Mouse (Mus musculus): Measurements from ENCODE around the gene Gm42957. TPM values are rescaled to one million over a fixed set of nuclear protein-coding genes. Genes with fewer than 3 reads are reported as not detected.

The Gm42957 gene
- polyA plus RNA-seq, 1 experiment: 0.25 TPM

- Histone ChIP-seq H3K27me3 (ENCODE audit: control insufficient read depth, insufficient read depth, low read length) (no peaks in the 10 kb centered on the region), H3K27ac (ENCODE audit: insufficient read depth, low read length) (no peak overlapping the region), H3K4me1 (ENCODE audit: control insufficient read depth, insufficient read depth, insufficient read length) (no peaks in the 10 kb centered on the region), H3K36me3 (ENCODE audit: control insufficient read depth, insufficient read depth, low read length) (no peaks in the 10 kb centered on the region; the same call in 1 of the 2 replicates), H3K4me3 (ENCODE audit: extremely low read depth, insufficient read depth, insufficient read length) (no peak overlapping the region)
- TF ChIP-seq POLR2A (IDR thresholded peaks at IDR 0.05; ENCODE audit: low read depth, low read length) (no peak), CTCF (IDR thresholded peaks at IDR 0.05; ENCODE audit: extremely low read depth, insufficient read depth, insufficient read length, insufficient replicate concordance) (no peak)
- 95% methylated on average over 3 of the region's 3 CpGs for WGBS
- DNase-seq (ENCODE audit: low read depth in 1 of 2, low spot score in 2 of 2): no peak
Measured at GRCm38 (mm10) chr3:96617941-96618340, 17.3 kb upstream of the Gm42957 start.

GRCm38 (mm10) chr3:96623201-96623600 lies 12.1 kb upstream of the Gm42957 start:
- no peaks in the 10 kb centered on the region for H3K27me3 ChIP-seq (ENCODE audit: control insufficient read depth, insufficient read depth, low read length)
- 95% methylated on average over 4 of the region's 4 CpGs for WGBS

DNA sequence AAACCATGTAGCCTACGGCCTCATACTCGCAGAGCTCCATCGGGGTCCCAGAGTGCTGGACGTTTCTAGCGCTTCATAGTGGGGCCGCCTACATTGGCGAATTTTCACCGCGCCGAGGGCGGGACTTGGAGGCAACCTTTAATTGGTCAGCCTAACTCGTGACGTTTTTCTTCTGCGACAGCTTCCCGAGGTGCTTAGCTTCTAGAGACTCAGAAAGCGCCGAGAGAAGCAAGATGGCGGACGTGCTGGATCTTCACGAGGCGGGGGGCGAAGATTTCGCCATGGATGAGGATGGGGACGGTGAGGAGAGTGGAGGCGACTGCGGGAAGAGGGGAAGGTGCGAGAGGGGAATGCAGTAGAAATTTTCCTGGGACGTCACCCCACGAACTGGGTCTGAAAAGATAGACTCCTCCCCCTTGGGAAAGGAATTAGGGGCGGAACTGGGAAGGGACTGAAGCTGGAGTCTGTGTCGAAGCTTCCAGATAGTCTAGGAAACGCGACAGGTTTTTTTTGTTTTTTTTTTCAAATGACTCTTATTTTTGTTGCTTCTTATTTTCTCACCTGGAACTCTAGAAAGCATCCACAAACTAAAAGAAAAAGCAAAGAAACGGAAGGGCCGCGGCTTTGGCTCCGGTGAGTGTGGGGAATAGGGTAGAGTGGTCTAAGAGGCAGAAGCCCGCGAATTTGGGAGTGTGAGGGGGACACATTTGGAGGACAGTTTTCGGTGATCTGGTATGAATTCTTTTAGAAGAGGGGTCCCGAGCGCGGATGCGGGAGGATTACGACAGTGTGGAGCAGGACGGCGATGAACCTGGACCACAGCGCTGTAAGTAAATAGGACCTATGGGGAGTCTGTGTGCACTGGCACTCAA lies 5.3 kb upstream of the Gm42957 start, which contains the start of gene Rbm8a:
Rbm8a (plus strand) TSS at position 205 of the 872 bp plus-strand sequence.
- DNase-seq (ENCODE audit: low read depth in 1 of 2, low spot score in 2 of 2): peak; percentile 93 to 96
- Histone ChIP-seq H3K27ac (ENCODE audit: insufficient read depth, low read length) (peak within 1 kb of the TSS; percentile 81), H3K36me3 (ENCODE audit: control insufficient read depth, insufficient read depth, low read length) (peaks cover 3% of the 10 kb centered on the region; the same call in 1 of the 2 replicates), H3K27me3 (ENCODE audit: control insufficient read depth, insufficient read depth, low read length) (no peaks in the 10 kb centered on the region), H3K4me1 (ENCODE audit: control insufficient read depth, insufficient read depth, insufficient read length) (peaks cover 2% of the 10 kb centered on the region; the same call in 1 of the 2 replicates), H3K4me3 (ENCODE audit: extremely low read depth, insufficient read depth, insufficient read length) (peak within 1 kb of the TSS; percentile 100)
- no peak for TF ChIP-seq CTCF (IDR thresholded peaks at IDR 0.05; ENCODE audit: extremely low read depth, insufficient read depth, insufficient read length, insufficient replicate concordance)
- peak; percentile 51 for TF ChIP-seq POLR2A (IDR thresholded peaks at IDR 0.05; ENCODE audit: low read depth, low read length)
- 1% methylated on average over 48 of the region's 48 CpGs for WGBS

More at GRCm38 (mm10) chr3:96623201-96623600, 12.1 kb upstream of the Gm42957 start:
- Histone ChIP-seq H3K27ac (ENCODE audit: insufficient read depth, low read length) (no peak overlapping the region), H3K36me3 (ENCODE audit: control insufficient read depth, insufficient read depth, low read length) (peaks cover 1% of the 10 kb centered on the region), H3K4me1 (ENCODE audit: control insufficient read depth, insufficient read depth, insufficient read length) (no peaks in the 10 kb centered on the region), H3K4me3 (ENCODE audit: extremely low read depth, insufficient read depth, insufficient read length) (no peak overlapping the region)
- DNase-seq (ENCODE audit: low read depth in 1 of 2, low spot score in 2 of 2): no peak
- TF ChIP-seq CTCF (IDR thresholded peaks at IDR 0.05; ENCODE audit: extremely low read depth, insufficient read depth, insufficient read length, insufficient replicate concordance): no peak

DNA sequence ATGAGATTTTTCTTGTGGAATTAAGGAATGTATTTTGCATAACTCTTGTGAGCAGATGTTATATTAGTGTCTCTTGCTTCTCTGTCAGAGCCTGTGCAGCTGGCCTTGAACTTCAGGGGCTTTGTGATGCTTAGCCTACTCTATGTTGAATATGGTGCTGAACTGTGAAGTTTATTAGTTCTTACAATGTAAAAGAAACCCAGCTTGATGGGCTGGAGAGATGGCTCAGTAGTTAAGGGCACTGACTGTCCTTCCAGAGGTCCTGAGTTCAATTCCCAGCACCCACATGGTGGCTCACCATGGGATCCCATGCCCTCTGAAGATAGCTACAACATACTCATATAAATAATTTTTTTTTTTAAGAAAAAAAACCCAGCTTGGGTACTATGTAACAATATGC lies 3.2 kb upstream of the Gm42957 start:
- Histone ChIP-seq H3K27ac (ENCODE audit: insufficient read depth, low read length) (no peak overlapping the region), H3K36me3 (ENCODE audit: control insufficient read depth, insufficient read depth, low read length) (peaks cover 3% of the 10 kb centered on the region; the same call in 1 of the 2 replicates), H3K4me1 (ENCODE audit: control insufficient read depth, insufficient read depth, insufficient read length) (peaks cover 2% of the 10 kb centered on the region; the same call in 1 of the 2 replicates), H3K27me3 (ENCODE audit: control insufficient read depth, insufficient read depth, low read length) (no peaks in the 10 kb centered on the region), H3K4me3 (ENCODE audit: extremely low read depth, insufficient read depth, insufficient read length) (no peak overlapping the region)
- DNase-seq (ENCODE audit: low read depth in 1 of 2, low spot score in 2 of 2): no peak
- TF ChIP-seq CTCF (IDR thresholded peaks at IDR 0.05; ENCODE audit: extremely low read depth, insufficient read depth, insufficient read length, insufficient replicate concordance) (no peak), POLR2A (IDR thresholded peaks at IDR 0.05; ENCODE audit: low read depth, low read length) (no peak)

GRCm38 (mm10) chr3:96634015-96634414 lies 1.3 kb upstream of the Gm42957 start:
- 82% methylated on average over 1 of the region's 1 CpGs for WGBS
- peaks cover 3% of the 10 kb centered on the region; the same call in 1 of the 2 replicates for H3K36me3 ChIP-seq (ENCODE audit: control insufficient read depth, insufficient read depth, low read length)
- DNase-seq (ENCODE audit: low read depth in 1 of 2, low spot score in 2 of 2): no peak
- H3K4me3 ChIP-seq (ENCODE audit: extremely low read depth, insufficient read depth, insufficient read length): no peak overlapping the region
- no peak overlapping the region for H3K27ac ChIP-seq (ENCODE audit: insufficient read depth, low read length)
- H3K27me3 ChIP-seq (ENCODE audit: control insufficient read depth, insufficient read depth, low read length): no peaks in the 10 kb centered on the region
- no peak for TF ChIP-seq POLR2A (IDR thresholded peaks at IDR 0.05; ENCODE audit: low read depth, low read length)
- TF ChIP-seq CTCF (IDR thresholded peaks at IDR 0.05; ENCODE audit: extremely low read depth, insufficient read depth, insufficient read length, insufficient replicate concordance): no peak
- peaks cover 2% of the 10 kb centered on the region; the same call in 1 of the 2 replicates for H3K4me1 ChIP-seq (ENCODE audit: control insufficient read depth, insufficient read depth, insufficient read length)

- Histone ChIP-seq H3K4me1 (ENCODE audit: control insufficient read depth, insufficient read depth, insufficient read length) (no peaks in the 10 kb centered on the region; the same call in 1 of the 2 replicates), H3K27ac (ENCODE audit: insufficient read depth, low read length) (peak overlapping the region; percentile 65), H3K4me3 (ENCODE audit: extremely low read depth, insufficient read depth, insufficient read length) (peak overlapping the region; percentile 69), H3K27me3 (ENCODE audit: control insufficient read depth, insufficient read depth, low read length) (no peaks in the 10 kb centered on the region), H3K36me3 (ENCODE audit: control insufficient read depth, insufficient read depth, low read length) (peaks cover 3% of the 10 kb centered on the region; the same call in 1 of the 2 replicates)
- WGBS: 6% methylated on average over 15 of the region's 15 CpGs
- DNase-seq (ENCODE audit: low read depth in 1 of 2, low spot score in 2 of 2): no peak
- no peak for TF ChIP-seq CTCF (IDR thresholded peaks at IDR 0.05; ENCODE audit: extremely low read depth, insufficient read depth, insufficient read length, insufficient replicate concordance)
- TF ChIP-seq POLR2A (IDR thresholded peaks at IDR 0.05; ENCODE audit: low read depth, low read length): no peak
Measured at GRCm38 (mm10) chr3:96635906-96636305, 632 bp downstream of the Gm42957 start.

All from spleen, adult 2 months (tissue).